Mouse (Mus musculus): Measurements from ENCODE around the gene Gm45213. TPM values are rescaled to one million over a fixed set of nuclear protein-coding genes. Genes with fewer than 3 reads are reported as not detected.

Gm45213 gene
- total RNA-seq (2023): not detected in 2 replicates

GRCm38 (mm10) chr7:66043552-66044459 lies at the start of gene Gm45213:
TSS of gene Gm45213 (plus strand) at chr7:66043602.

GRCm38 (mm10) chr7:66058703-66059102 lies 15.3 kb downstream of the Gm45213 start, which contains the start of gene Snrpa1:
TSS of gene Snrpa1 (plus strand) at chr7:66059003.

GRCm38 (mm10) chr7:66079364-66080230 lies 36.2 kb downstream of the Gm45213 start, which contains the start of gene Selenos:
TSS of gene Selenos (plus strand) at chr7:66079649.

DNA sequence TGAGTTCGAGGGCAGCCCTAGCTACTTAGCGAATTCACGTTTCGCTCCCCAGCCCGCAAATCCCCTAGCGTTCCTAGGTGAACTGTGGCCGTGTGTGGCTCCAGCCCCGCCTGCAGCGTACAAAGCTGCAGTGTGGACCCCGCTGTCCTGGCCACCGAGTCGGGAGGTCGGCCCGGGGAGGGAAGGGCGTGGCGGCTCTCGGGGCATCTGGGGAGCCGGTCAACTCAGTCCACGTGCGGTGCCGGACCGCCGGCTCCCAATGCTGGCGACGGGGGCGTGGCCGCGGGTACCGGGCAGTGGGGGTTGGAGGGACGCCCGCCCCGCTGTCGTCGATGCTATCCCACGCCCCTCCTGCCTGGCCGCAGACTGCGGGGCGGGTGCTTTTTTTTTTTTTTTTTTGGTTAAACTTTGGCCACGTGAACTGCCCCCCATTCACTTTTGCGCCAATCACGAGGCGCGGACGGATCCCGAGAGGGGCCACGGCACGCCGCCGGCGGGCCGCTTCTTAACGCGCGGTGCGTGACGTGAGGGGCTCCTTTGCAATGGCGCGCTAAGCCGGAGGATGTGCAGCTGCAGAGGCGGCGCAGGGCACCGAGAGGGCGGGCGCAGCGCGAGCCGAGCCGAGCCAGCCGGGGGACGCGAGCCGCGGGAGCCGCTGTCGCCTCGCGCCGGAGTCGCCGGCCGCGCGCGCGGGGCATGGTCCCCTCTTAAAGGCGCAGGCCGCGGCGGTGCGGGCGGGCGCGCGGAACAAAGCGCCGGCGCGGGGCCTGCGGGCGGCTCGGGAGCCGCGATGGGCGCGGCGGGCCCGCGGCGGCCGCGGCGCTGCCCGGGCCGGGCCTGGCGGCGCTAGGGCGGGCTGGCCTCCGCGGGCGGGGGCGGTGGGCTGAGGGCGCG lies 65.8 kb downstream of the Gm45213 start, which contains the start of gene Chsy1:
Gene Chsy1, plus strand, starts transcription at position 555 of the 894 bp plus-strand sequence.

Other genes starting within 250 kb of the Gm45213 start
- 0.57 and 1.1 TPM in 2 replicates for gene Pcsk6, start 181.9 kb upstream of the Gm45213 start, total RNA-seq (2023)
- 21.9 and 26.5 TPM in 2 replicates for gene Snrpa1, start 15.4 kb downstream of the Gm45213 start, total RNA-seq (2023)
- gene Selenos, start 36.0 kb downstream of the Gm45213 start, total RNA-seq (2023): 35.6 and 37.5 TPM in 2 replicates
- gene Chsy1, start 65.9 kb downstream of the Gm45213 start, total RNA-seq (2023): 38.6 and 48.2 TPM in 2 replicates

Measured in neutrophil, adult 65 days (primary cell).